Mouse (Mus musculus): ENCODE measurements around the gene Rabgap1.
"Not testable (repeated sequence)": the region's sequence is repeated elsewhere in the genome, so short reads cannot be mapped to it uniquely, and the experiment has no call there.

Gene Rabgap1

DNA sequence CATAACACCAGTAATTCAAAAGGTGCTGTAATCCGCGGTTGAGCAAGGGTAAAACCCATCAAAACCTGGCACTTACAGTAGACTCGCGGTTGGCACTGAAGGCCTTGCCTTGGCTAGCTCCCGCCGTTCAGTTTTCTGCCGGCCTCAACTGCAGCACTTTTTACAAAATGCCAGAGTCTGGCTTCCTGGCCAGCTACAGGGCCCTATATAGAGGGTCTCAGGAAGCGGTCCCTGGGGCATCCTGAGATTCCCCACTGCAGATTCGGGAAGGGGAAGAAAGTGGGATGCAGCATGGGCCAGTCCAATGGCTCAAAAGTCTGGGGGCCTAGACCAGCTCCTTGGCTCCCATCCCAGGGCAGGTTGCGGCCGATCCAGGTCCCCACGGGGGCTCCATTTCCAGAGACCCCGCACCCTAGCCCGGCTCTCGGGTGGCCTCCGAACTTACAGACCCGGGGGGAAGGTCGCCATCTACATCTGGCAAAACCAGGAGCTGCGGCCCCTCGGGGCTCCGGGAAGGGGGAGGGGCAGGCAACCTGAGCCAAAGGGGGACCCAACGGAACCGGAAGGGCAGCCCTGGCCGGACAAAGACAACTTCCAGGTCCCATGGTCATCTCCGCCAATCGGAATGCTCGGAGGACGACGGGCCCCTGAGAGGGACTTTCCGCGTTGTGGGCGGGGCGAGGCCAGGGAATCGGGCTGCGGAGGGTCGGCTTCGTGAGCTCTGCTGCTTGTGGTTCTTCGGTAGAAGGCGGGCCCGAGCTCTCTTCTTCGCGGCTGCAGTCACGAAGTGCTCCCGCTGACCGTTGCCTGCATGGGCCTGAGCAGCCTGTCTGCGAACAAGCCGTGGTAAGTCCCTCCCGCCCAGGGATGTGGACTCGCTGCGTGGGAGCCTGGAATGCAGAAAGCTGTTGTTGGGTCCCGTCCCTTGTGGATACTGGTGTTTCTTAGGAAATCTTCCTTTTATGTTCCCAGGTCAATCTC lies at the start of gene Rabgap1, which contains the start of the genes Zbtb26 and Zbtb6:
Rabgap1 (plus strand) TSS at position 669 of the 981 bp plus-strand sequence.
Zbtb26 (minus strand) TSS at position 525 of the 981 bp plus-strand sequence.
Zbtb6 (minus strand) TSS at position 561 of the 981 bp plus-strand sequence.
- DNase-seq (ENCODE audit: low spot score in 2 of 2) = peak; percentile 86 to 88

DNA sequence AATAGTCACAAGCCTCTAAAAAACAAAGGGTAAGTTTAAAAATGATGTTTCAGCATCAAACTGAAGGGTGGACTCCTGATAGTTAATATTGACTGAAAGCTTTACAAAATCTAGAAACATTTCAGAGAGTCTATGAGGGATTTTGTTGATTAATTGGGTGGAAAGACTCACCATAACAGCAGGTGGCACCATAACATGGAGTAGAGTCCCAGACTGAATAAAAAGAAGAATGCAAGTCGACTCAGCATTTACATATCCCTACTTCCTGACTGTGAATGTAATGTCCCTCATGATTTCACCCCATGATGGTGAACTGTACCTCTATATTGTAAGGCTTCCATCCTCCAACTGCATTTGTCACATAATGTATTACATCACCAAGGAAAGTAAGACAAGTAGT lies 47.5 kb upstream of the Rabgap1 start:
- peak in 1 of 2 experiments; percentile 4 for DNase-seq (ENCODE audit: low spot score in 2 of 2)

DNA sequence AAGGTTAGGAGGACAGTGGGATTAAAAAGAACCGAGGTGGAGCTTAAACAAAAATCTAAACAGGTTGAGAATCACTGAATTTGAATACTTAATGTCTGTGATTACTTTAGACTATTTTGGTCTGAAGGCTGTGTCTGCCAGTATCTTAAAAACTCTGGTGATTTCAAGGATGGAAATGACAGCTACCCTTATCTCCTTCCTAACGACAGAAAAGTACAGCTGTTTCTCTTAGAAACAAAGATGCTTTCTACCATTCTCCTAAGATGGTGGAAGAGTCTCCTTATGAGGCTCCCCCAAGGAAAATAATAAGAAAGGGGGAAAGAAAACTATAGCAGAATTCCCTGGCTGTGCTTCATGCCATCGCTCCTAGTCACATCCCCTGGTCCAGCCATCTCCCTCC lies 21.2 kb upstream of the Rabgap1 start:
- no peak for DNase-seq (ENCODE audit: low spot score in 2 of 2)

- DNase-seq (ENCODE audit: low spot score in 2 of 2) = peak; percentile 92 to 94
Measured at GRCm38 (mm10) chr2:37422306-37423304, 20.5 kb upstream of the Rabgap1 start, which contains the start of gene Rc3h2. TSS of gene Rc3h2 (minus strand) at chr2:37422903.

DNA sequence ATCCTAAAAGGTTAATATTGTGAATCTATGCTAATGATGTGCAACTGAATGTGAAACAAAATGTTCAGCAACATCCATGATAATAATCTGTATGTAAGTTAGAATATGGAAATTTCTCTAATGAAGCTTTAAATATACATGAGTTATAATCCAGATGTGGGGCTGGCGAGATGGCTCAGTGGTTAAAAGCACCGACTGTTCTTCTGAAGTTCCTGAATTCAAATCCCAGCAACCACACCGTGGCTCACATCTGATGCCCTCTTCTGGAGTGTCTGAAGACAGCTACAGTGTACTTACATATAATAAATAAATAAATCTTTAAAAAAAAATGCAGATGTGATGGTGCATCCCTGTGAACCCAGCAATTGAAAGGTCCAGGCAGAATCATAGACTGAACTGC lies 19.4 kb upstream of the Rabgap1 start:
- no peak for DNase-seq (ENCODE audit: low spot score in 2 of 2)

DNA sequence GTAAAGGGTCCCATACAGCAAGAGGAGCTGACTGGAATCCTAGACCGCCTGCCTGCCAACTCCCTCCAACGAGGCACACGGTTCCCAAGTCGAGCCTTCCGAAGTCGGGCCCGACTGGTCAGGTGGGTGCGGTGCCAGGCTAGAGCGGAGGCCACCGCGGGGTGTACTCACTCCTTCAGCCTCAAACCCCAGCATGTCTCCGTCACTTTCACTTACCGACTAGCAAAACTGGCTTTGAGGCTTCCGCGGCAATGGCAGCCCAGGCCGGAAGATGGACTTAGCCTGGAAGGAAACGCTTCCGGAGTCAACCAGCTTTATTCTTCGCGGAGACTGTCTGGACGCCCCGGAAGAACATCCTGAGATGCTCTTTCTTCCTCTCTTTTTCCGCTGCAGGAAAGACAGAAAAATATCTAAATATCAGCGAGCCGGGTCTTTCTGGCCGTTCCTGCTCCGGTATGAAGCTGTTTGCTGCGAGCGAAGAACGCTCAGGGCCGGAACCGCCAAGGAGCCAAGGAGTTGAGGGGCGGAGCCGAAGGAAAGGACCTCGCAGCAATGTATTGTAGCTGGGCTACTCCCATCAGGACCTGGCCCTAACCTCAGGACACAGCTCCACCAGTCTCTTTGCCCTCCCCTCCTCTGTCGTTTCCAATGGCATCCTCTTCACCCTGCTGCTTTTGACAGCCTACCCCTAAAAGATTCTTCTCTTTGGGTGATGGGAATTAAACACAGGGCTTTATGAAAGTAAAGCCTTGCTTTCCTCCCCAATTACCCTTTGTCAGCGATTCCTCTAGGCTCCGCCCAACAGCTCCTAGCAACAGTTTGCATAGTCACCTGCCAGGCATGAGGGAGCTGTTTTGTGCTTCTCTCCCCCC lies 12.2 kb upstream of the Rabgap1 start:
- DNase-seq (ENCODE audit: low spot score in 2 of 2) = peak; percentile 77 to 84

GRCm38 (mm10) chr2:37431609-37432008 lies 11.5 kb upstream of the Rabgap1 start:
- DNase-seq (ENCODE audit: low spot score in 2 of 2) = no peak

DNA sequence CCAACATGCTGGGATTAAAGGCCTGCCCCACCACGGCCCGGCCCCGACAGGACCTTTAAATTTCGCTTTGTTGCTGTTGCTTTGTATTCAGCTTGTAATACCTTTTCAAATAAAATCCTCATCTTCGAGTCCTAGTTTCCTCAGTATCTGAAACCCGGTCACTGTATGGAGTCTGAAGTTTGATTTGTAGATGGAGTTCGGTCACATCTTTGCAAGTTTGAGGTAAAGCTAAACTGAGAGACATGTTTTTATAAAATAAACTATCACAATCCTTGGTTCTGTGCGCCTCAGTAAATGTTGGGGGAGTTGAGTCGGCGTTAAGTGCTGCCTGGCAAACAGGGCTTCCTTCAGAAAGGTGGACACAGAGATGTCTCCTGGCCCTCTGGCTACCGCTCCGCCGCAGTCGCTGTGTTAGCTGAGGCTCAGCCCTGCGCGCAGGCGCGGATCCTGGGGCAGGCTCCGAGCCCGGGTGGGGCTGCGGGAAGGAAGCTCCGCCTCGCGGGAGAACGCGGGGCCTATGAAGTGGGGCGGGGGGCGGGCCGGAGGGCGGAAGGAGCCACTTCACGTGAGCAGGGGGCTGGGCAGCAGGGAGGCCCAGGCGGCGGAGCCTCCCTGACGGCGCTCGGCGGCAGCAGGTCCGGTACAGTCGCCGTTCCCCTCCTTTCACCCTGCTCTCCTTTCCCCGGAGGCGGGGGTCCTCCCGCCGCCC lies 8.7 kb downstream of the Rabgap1 start:
- DNase-seq (ENCODE audit: low spot score in 2 of 2) = peak; percentile 90 to 92

- no peak for DNase-seq (ENCODE audit: low spot score in 2 of 2)
Measured at GRCm38 (mm10) chr2:37452376-37452760, 9.3 kb downstream of the Rabgap1 start.

DNA sequence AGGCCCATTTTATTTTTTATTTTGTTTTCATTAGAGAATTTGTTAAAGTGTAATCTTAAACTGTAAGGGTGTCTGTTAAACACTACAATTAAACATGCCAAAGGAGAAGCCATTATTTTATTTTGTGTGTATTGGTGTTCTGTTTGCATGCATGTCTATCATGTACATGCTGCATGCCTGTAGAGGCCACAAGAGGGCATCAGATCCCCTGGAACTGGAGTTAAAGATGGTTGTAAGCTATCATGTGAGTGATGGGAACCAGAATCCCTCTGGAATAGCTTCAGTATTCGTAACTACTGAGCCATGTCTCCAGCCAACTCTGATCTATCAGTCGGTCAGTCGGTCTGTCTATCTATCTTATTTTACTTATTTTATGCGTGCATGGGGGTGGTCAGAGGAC lies 17.6 kb downstream of the Rabgap1 start:
- no peak for DNase-seq (ENCODE audit: low spot score in 2 of 2)

DNA sequence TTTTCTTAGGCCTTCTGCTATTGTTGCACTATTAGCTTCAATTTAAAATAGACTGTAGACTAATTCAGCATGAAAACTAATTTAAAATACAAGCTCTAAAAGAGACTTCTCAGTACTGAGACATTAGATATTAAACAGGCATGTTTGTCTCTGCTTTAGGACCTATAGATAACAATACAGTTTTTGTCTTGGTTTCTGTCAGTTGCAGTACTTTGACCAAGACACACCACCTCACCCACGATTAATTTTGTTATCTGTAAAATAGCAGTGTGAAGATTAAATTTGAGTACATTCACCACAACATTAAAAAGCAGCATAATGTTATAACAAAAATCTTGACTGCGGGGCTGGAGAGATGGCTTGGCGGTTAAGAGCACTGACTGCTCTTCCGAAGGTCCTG lies 23.2 kb downstream of the Rabgap1 start:
- no peak for DNase-seq (ENCODE audit: low spot score in 2 of 2)

DNA sequence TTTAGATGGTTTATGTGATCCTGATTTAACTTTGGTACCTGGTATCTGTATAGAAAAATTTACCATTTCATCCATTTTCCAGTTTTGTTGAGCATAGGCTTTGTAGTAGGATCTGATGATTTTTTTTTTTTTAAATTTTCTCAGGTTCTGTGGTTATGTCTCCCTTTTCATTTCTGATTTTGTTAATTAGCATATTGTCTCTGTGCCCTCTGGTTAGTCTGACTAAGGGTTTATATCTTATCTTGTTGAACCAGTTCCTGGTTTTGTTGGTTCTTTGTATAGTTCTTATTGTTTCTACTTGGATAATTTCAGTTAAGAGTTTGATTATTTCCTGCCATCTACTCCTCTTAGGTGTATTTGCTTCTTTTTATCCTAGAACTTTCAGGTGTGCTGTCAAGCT lies 36.5 kb downstream of the Rabgap1 start:
- no peak for DNase-seq (ENCODE audit: low spot score in 2 of 2)

DNA sequence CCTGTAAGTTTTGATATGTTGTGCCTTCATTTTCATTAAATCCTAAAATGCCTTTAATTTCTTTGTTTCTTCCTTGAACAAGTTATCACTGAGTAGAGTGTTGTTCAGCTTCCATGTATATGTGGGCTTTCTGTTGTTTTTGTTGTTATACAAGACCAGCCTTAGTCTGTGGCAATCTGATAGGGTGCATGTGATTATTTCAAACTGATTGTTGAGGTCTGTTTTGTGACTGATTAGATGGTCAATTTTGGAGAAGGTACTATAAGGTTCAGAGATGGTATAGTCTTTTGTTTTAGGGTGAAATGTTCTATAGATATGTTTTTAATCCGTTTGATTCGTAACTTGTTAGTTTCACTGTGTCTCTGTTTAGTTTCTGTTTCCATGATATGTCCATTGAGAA lies 37.0 kb downstream of the Rabgap1 start:
- DNase-seq (ENCODE audit: low spot score in 2 of 2) = no peak

- DNase-seq (ENCODE audit: low spot score in 2 of 2) = no peak
Measured at GRCm38 (mm10) chr2:37484165-37484564, 41.1 kb downstream of the Rabgap1 start.

GRCm38 (mm10) chr2:37485370-37485769 lies 42.3 kb downstream of the Rabgap1 start:
- peak in 1 of 2 experiments; percentile 59 for DNase-seq (ENCODE audit: low spot score in 2 of 2)

DNA sequence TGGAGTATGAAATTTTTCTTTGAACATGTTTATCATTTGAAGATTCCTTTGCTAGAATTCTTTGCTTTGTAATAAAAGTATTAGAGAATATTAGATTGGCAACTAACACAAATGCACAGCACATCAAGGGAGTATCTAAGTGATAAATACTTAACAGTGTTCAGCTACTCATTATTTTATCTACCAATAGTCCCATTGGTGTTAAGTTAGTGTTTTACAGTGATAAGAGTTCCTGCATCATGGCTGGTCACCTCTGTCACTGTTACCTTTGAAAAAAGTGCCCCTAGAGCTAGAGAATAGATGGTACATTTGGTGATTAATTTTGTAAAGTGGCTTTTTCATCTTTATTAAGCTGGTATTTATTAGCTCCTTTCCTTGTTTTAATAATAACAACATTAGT lies 43.3 kb downstream of the Rabgap1 start:
- DNase-seq (ENCODE audit: low spot score in 2 of 2) = no peak

DNA sequence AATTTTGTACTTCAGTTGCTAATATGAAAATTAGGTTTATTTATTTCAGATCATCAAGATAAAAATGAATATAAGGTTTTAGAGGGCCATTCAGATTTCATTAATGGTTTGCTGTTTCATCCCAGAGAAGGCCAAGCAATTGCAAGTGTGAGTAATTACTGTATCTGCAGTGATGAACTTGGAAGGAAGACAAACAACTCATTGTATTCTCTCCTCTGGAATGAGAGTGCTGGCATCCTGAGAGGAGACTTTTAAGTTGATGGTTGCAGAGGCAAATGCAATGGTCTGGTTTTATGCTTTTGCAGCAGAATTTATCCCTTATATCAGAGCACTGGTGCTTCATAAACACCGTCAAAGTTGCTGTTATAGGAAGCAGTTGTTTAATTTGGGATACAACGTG lies 45.9 kb downstream of the Rabgap1 start:
- no peak for DNase-seq (ENCODE audit: low spot score in 2 of 2)

GRCm38 (mm10) chr2:37497321-37497720 lies 54.2 kb downstream of the Rabgap1 start:
- DNase-seq (ENCODE audit: low spot score in 2 of 2) = no peak

- DNase-seq (ENCODE audit: low spot score in 2 of 2) = not testable (repeated sequence)
Measured at GRCm38 (mm10) chr2:37505856-37506255, 62.8 kb downstream of the Rabgap1 start.
